Mouse (Mus musculus) adipocyte (in vitro differentiated cells): ENCODE data around the gene Ttll11.

Experiments
- DNase-seq: peaks from one replicate; pipeline ENCODE4 v3.0.0-alpha.2; 2016; ENCODE audit warnings: low spot score

The Ttll11 gene

DNA sequence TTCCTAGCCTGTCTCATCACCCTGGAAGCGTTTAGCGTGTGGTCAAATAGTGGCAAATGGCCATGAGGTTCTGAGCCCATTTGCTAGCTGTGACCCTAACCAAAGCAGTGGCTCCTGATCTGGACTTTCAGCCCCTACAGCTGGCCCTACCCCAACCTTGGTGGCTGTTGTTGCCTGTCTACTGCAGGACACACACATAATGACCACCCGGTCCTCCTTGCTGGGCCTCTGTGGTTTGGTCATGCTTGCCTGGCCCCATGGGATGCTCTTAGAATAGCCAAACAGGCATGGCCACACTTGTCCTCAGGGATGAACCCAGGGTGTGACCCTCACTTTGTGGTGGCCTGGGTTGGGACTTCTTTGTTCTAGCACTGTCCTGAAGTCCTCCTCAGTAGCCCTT is 80.0 kb downstream of the Ttll11 start:
- no peak for DNase-seq

DNA sequence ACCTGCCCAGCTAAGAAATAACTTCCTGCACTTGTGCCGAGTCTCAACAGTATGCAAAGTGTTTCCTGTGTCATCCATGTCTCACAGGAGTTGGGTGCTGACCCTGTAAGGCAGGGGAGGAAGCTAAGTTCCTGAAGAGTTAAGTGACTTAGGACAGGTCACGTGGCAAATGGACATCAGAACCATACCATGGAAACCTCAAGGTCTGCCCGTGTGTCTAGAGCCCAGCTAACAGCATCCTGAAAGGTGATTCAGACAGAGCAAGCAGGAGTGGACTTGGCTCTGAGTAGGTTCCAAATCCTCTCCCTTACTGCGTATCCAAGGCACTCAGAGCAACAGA is 80.6 kb downstream of the Ttll11 start:
- DNase-seq: no peak

DNA sequence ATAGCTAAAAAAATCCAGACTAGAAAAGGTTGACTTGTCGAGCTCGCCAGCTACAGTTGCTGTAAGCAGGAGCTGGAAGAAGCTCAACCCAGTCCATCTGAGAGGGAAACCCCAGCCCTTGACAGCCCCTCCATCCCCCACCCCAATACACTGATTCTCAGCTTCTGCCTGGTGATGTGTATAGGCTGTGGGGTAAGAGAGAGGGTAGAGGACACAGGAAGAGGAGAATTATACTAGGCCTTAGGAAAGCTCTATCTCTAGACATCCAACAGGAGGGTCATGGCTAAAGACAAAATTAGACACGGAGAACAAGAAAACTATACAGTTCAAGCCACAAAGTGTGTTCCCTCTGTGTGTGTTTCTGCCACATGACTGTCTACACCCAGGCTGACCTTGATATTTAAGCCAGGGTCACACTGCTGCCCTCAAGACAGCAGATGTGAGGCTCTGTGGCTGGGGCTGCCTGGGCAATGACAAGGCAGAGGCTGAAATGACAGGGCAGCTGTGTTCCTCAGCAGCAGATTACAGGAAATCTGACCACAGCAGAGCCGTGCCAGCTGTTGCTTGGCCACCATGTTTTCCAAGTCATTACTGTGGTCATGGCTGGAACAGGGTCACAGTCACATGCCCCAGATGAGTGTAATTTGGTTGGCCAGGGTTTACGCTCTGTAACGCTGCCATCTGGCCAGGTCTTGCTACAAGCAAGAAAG is 81.1 kb downstream of the Ttll11 start:
- DNase-seq: peak; percentile 53

DNA sequence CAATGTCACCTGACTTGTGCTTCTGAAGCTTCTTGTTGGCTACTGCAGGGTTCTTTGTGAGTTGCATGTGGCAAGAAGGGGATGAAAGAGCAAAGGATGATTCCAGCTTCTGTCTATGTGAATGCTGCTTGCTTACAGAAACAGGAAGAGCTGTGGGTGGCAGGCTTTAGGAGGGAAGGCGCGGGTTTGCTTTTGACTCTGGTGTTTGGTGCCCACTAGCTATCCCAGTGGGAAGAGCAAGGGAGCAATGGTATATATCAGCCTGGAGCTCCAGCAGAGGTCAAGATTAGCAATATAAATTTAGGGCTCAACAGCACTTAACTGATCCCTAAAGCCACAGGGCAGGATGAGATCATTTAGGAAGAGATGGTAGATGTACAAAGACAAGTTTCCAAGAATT is 82.6 kb downstream of the Ttll11 start:
- DNase-seq: no peak

DNA sequence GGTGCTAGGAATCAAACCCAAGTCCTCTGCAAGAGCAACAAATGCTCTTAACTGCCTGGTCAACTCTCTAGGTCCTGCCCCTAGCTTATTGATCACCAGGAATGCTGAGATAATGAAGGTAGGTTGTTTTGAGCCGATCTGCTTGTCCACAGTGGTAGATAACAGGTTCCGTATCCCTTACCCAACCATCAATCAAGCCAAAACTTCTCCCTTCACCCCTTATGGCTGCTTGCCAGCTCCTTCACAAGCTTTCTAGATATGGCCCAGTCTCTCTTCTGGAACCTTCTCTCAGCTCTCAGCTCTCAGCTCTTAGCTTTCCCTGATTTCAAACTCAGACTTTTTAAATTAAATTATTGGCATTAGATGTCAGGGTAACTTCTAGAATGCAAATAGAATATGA is 85.2 kb downstream of the Ttll11 start:
- DNase-seq: no peak

DNA sequence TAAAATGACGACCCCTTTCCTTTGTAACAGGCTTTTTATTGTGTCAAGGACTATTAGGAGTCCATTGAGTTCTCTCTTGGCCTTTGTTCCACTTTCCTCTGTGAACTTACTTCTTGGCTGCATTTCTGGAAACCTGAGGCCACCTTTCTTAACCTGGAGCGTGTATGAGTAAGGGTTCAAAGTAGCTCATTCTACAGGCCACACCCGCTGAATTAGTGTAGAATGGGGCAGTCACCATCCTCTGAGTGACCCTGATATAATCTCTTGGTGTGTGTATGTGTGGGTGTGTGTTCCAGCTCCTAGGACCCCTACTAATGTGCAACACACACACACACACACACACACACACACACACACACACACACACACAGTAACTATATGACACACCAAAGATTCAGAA is 89.1 kb downstream of the Ttll11 start:
- no peak for DNase-seq

DNA sequence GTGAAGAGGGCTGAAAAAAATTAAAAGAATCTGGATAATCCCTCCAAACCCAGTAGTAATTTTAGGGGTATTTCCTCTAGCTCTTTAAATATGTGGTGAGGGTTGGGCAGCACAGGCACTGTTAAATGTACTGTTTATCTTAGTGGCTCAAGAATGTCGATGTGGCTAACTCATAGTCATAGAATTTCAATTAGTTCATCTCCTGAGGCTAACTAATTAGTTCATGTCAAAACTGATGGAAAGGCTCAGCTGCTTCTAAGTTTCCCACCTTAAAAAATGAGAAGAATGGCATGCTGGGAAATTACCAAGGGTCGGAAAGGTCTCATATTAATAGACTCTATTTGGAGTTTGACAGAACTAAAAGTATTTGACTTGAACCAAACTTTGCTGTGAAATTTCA is 89.9 kb downstream of the Ttll11 start:
- no peak for DNase-seq

DNA sequence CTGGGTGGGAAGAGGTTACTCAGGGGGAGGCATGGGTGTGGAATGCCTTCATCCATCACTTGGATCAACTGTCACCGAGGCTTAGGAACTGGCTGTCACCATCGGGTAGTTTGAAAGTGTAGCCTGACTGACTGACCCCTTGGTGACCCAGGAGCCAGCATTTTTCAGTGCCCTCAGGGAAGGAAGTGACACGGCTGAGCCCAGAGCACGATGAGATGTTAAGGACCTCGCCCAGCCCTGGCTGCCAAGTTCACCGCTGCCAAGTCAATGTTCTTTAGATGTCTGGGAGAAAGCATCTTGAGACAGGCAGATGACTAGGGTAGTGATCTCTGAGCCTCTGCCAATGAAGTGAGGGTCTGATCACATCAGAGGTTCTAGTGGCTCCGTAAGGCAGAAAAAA is 95.4 kb downstream of the Ttll11 start:
- no peak for DNase-seq

DNA sequence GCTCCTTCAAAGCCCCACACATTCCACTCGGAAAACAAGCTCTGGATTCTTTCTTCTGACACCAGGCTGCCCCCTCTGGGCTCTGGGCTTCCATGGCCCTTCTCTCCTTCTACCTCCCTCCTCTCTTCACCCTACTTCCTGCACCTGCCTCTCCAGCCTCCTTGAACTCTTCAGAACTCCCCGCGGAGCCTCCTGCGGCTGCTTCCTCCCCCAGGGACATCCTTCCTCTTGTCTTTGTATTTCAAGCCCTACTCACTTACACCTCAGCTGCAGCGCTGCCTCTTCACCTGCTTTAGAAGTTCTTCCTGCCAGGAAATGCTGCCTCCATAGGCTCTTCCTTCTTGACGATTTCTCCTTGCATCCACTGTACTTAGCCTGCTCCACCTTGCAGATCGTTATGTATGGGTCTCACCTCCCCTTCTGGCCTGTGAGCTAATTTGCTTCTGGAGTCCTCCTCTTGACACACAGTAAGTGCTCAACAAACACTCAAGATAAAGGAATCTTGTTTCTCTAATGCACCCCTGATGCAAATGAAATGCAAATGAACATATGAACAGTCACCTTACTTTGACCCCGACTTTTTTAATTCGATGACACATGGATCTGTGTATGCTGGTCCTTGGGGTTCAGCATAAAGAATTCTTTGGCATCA is 97.3 kb downstream of the Ttll11 start:
- no peak for DNase-seq

DNA sequence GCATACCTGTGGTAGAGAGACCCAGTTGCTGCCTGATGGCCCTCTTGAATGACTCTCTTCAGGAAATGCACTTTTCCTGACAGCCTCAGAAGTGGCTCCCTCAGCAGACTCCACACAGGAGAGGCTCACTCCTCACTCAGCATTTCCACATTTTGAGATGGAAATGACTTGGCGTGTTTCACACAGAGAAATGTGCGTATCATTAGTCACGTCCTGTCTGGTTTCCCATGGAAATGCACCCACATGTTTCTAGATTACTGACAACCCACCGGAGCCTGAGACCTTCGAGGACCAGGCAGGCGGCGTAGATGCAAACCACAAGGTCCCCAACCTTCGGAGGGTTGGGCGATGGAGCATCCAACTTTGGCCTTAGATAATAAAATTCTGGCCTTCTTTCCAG is 97.8 kb downstream of the Ttll11 start:
- DNase-seq: no peak

DNA sequence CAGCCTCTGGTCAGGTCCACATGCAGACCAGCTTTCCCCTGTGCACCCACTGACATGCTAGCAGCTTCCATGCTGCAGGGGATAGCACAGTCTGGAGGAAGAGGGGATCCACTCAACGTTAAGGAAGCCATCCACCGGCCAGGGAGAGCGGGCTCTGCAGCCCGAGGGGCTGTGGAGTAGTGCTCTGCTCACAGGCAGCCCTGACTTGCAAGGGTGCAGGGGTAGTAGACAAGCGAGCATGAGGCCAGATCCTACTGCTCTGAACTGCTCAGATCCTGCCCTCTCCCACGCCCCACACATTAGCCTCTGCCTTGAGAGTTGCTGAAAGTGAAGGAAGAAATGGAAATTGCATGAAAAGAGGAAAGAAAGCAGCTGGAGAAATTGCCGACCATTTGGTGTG is 99.4 kb downstream of the Ttll11 start:
- DNase-seq: no peak

DNA sequence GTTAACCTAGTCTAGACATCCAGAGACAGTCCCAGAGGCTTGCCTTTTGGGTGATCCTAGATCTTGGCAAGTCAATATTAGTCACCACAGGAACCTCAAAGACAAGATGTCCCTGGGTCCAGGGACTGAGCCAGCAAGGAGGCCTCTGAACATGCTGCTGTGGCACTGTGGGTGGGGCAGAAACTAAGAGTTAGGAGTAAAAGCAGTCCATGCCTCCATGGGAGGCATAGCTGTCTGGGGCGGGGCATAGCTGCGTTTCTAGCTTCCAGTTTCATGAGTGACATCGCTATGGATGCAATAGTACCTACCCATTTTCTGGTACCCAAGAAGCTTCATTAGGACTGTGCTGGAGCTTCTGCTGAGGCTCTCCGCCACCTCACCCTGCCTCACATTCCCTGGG is 99.8 kb downstream of the Ttll11 start:
- DNase-seq: no peak

DNA sequence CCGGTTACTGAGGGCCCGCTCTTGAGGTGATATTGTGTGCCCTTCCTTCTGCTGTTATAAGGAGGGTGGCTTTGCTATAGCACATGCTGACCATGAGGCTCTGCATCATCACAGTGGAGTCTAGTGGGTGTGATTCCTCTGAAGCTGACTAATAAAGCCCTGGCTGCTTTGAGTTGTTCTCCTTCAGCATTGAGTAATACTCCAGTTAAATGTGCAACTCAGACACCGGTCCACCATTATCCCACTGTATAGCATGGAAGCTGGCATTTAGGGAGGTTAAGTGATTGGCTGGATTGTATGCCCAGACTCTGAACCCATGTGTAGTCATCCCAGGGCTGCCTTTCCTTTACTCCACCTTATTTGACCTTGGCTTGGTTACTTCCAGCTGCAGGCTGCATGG is 101.2 kb downstream of the Ttll11 start:
- no peak for DNase-seq

DNA sequence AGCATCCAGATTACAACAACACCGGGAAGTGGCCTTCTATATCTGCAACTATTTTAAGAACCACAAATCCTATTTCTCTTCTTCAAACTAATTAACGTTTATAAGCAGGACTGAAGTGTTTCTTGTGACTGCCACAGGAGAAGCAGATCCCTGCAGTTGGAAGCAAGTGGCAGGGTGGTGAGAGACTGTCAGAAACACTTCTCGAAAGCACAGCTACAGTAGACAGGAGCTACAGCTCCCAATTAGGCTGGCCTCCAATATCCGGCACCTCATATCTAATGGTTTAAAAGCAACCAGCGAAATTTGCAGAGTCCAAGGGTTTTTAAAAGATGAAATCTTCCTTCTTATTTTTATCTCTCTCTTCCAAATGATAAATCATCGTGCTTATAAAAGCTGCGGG is 104.1 kb downstream of the Ttll11 start:
- DNase-seq: no peak

DNA sequence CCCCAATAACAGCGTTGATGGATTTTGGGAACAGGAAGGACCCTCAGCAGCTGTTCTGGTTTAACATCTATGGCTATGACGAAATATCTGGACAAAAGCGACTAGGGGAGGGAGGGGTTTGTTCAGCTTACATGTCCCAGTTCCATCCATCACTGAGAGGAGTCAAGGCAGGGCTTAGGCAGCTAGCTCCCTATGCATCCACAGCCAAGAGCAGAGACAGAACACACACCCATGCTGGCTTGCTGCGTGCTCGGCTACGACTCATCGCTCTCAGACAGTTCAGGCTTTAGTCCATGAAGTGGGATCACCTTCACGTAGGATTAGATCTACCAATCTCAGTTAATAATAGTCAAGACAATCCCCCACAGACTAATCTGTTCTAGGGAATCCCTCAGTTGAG is 105.3 kb downstream of the Ttll11 start:
- no peak for DNase-seq

DNA sequence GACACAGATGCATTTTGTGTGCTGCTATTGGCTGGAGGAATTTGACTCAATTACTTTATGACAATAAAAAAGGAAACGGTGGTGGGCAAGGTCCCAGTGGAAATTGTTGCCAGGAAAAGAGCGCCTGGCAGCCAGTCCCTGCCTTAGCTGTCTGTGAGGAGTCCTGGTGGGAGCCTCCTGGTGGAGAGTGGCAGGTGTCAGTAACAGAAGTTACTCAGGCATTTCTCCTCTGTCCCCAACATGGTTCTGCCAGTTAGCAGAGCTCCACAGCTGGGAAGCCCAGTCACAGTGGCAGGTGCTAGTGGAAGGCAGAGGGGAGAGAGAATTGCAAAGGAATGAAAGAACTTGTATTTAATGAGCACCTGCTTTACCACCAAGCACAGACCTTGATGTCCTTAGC is 110.5 kb downstream of the Ttll11 start:
- no peak for DNase-seq

DNA sequence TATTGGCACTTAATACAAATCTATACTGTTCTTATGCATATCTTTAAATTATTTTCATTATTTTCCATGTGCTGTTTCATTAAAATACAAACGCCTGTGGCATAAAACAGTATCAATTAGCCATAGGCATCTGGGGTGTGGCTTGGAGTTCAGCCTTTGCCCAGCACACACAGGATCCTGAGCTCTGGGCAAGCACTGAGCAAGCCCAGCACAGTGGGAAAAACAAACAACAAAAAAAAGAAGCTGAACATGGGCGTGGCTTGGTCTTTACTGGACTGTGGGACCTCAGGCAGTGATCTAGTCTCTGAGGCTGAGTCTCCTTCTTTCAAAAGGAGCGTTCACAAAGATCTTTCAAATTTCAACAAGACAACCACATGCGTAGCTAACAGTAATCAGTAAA is 116.4 kb downstream of the Ttll11 start:
- no peak for DNase-seq

DNA sequence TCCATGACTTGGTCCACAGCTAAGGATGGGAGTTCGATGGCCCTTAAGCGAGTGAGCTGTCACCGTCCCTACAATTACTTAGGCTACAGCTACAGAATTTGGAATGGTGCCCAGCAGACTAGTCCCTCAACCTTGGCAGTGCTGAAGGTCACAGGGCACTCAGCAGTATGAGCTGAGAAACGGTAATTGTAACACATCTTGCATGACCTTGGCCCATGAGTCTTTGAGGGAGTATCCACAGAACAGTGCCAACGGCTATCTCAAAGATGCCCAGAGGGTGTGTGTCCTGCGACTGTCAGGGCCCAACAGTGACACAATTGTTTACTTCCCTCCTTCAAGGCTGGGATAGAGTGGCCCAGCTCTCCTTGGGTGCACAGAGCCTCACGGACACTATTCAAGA is 118.5 kb downstream of the Ttll11 start:
- no peak for DNase-seq

DNA sequence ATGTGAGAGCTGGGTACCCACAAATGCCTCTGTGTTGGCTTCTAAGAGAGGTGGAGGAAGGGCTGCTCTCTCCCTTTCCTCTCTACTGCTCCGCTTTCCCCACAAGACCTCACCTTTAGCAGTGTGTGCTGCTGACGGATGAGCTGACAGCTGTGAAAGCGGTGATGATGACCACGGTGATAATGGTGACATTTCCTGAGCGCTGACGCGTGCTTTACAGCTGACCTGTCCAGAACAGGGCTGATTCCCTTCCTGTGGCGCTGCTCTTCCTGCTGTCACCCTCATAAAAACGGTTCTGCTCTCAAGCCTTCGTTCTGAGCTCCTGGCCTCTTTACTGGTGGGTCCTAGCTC is 119.3 kb downstream of the Ttll11 start:
- no peak for DNase-seq

DNA sequence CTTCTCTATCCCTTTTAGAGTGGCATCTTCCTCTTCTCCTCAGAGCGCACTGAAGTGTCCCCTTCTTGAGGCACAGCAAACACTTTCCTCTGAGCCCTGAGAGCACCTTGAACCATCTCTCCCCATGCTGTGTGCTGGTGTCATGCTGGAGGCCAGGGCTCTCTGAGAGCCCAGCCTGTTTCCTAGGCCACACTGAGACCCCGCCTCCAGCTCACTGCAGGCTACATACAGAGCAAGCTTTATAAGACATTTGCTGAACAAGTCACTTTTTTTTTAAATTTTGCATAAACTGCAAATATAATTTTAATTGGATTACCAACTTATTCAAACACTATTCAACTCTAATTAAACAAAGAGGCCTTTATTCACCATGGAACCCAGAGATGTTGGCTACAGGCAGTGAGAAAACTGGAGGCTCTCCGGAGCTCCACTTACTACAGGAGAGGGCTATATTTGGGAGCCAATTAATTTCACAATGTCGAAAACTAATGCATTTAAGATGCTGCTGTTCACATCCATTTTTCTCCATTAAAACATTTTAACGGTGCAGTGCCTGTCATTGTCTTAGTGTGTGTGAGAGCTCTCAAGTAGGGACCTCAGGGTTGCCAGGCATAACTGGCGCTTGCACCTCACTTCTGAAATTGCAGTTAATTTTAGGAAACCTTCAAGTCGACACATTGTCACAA is 119.9 kb downstream of the Ttll11 start:
- DNase-seq: no peak

DNA sequence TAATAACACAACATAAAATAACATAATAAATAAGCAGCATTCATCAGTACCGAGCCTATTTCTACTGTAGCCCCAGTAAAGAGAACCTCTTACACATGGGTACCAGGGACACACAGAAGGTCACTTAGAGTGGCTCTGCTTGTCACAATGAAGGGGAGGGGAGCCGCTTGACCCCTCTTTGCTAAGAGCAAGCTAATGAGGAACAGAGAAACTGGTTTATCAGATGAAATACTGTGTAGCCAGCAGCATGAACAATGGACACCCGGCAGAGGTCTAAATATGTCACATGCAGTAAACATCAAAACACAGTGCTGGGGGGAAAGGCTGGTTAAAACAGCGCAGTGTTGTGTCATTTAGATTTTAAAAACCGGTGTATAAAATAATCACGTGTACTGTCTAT is 121.4 kb downstream of the Ttll11 start:
- DNase-seq: no peak

DNA sequence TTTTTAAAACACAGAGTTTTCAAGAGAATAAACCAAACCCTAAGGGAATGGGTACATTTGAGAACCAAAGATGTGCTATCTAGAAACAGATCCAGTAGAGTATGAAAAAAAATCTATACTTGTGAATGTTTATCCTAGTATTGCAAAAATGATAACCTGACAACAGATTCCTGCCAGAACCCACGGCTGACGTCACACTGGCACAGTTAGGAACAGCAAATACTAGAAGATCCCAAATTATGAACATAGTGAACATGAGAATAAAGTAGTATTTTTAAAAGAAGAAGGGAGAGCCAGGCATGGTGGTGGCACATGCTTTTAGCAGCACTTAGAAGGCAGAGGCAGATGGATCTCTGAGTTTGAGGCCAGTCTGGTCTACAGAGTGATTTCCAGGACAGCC is 122.8 kb downstream of the Ttll11 start:
- no peak for DNase-seq

DNA sequence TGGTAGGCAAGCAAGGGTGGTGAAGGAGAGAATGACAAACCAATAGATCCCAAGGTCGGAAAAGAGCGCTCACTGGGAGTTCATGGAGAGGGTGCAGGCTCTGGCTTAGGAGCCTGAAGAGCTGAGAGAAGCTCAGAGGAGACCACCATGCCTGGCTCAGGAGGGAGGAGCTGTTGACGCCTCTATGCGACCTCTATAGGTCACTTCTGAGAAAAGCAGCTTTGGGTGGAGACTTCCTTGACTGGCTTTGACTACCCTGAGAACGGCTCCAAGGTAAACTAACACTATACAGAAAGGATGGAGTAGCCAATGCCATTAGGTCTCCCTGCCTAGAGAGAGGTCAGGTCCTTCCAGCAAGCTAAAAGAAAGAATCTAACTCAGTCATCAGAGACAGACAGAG is 124.8 kb downstream of the Ttll11 start:
- DNase-seq: no peak

DNA sequence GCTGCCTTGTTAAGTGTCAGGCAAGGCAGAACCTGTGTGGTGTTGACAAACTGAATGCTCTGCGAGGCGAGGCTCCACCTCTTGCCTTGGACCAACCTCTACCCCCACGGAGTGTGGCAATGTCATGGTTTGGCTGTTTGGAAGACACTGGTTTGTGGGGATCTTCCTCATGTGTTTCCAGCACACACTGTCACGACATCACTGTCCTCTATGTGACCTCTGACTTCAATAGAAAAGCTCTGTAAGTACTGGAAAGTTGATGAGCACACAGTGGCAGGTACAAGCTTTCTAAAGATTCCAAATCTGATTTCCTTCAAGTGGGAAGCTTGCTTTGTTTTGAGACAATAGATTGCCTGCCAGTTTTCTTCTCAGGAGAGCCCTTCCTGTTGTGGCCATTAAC is 126.7 kb downstream of the Ttll11 start:
- no peak for DNase-seq
